Mouse (Mus musculus): ENCODE results near the gene Magi2. TPM values are rescaled to one million over a fixed set of nuclear protein-coding genes. Genes with fewer than 3 reads are reported as not detected.

Gene Magi2
- polyA plus RNA-seq, 1 experiment from 2014 or later = 18.6 TPM

DNA sequence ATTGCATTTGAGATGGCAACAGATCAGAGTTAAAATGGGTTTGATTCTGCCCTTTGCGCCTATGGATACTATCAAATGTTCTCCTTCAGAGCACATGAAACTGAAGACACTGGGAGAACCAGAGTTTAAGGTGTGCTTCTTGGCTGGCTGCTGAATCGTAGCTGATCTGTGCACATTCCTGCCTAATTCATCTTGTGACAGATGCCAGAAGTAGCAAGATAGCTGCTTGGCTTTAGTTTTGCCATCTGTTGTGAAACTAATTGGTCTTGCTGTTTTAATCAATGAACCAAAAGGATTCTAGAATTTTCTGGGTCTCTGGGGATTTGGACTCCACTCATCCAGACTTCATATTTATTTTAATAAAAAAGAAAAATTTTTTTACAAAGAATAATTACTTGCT lies 553.2 kb downstream of the Magi2 start:
- Histone ChIP-seq H3K27ac (no peak overlapping the region), H3K4me3 (no peak overlapping the region), H3K4me1 (no peaks in the 10 kb centered on the region), H3K4me2 (no peak overlapping the region), H3K27me3 (no peaks in the 10 kb centered on the region), H3K9ac (no peak overlapping the region), H3K36me3 (ENCODE audit: poor library complexity, severe bottlenecking) (no peaks in the 10 kb centered on the region), H3K9me3 (replicated peaks) (no peaks in the 10 kb centered on the region)
- WGBS = 70% methylated on average over 2 of the region's 2 CpGs
- ATAC-seq = peak; percentile 87

DNA sequence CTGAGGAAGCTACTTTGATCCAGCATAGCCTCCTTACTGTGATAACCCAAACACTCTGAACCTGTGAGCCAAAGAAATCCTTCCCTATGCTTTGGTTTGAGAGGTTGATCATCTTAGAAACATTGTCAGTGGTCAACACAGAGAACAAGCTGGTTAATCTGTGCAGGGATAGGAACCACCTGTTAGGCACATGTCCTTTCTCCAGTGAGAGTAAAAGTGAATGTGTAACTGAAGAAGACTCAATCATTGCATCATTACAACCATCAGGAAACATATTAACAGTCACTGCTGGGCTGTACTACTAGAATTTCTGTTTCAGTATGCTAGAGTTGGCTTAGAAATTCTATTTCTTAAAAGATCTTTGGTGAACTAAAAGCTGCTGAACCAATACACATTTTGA lies 558.5 kb downstream of the Magi2 start:
- no peak for ATAC-seq
- peaks cover 11% of the 10 kb centered on the region for H3K4me1 ChIP-seq
- H3K4me2 ChIP-seq = no peak overlapping the region
- H3K9ac ChIP-seq = no peak overlapping the region
- H3K27ac ChIP-seq = no peak overlapping the region
- no peak overlapping the region for H3K4me3 ChIP-seq
- no peaks in the 10 kb centered on the region for H3K27me3 ChIP-seq
- no peaks in the 10 kb centered on the region for H3K36me3 ChIP-seq (ENCODE audit: poor library complexity, severe bottlenecking)
- H3K9me3 ChIP-seq (replicated peaks) = no peaks in the 10 kb centered on the region

DNA sequence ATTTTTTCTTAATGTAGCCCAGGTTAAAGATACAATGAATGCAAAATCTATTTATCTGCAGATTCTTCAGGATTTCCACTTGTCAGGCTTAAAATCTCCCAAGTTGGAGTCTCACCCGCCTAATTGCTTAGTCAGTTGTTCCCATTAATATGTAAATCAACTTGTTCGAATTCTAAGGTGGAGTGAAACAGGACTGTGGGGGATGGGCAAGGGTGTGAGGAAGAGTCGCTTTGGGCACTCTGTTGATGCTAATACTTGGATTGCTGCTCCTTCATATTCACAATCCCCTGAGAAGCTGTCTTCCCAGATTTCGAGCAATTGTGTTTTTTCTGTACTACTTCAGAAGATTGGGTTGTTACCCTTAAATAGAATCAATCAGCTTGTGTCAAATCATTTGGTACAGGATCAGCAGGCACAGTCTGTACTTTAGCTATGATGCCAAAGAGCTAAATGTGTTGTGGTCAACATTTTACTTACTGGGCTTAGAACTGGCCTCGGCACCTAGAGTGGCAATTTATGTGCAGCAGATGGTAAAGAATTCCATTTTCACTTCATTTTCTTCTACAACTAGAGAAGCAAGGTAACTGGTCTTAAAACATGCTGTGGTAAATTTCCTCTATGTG lies 560.8 kb downstream of the Magi2 start:
- Histone ChIP-seq H3K9me3 (replicated peaks) (peaks cover 5% of the 10 kb centered on the region; the same call in 1 of the 2 replicates), H3K4me3 (no peak overlapping the region), H3K9ac (no peak overlapping the region), H3K4me1 (peaks cover 11% of the 10 kb centered on the region), H3K27ac (no peak overlapping the region), H3K27me3 (no peaks in the 10 kb centered on the region), H3K36me3 (ENCODE audit: poor library complexity, severe bottlenecking) (no peaks in the 10 kb centered on the region), H3K4me2 (no peak overlapping the region)
- 13% methylated on average over 5 of the region's 5 CpGs for WGBS
- peak; percentile 80 for ATAC-seq

DNA sequence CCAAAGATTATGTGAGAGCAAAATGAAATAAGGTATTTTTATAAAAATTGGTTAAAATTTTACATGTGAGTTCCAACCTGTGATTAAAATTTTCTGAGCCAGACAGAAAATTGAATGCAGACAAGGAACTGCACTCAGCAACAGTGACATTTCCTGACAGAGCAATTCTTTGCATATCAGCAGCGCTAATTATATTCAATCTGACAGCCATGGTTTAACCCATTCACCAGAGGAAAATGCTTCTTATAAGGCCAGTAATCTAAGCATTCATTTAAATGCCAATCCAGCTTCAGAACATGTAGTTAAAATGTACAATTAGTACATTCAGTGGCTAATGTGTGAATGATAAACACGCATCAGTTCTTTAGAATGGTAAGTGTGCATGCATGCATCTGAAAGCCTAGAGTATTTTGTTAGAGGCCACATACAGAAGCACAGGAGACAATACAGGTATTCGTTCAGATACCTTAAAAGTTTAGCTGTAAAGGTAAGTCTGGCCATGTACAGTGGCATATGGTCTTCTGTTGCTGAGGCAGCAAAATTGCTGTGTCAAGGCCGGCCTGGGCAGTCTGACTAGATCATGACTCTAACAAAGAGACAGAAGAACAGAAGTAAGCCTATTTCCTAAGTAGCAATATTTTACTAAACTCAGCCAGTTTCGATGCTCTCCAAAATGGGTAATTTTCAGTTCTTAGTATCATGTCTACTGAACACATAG lies 576.4 kb downstream of the Magi2 start:
- 52% methylated on average over 5 of the region's 5 CpGs for WGBS
- H3K27me3 ChIP-seq = no peaks in the 10 kb centered on the region
- no peak overlapping the region for H3K4me2 ChIP-seq
- H3K36me3 ChIP-seq (ENCODE audit: poor library complexity, severe bottlenecking) = no peaks in the 10 kb centered on the region
- H3K9me3 ChIP-seq (replicated peaks) = no peaks in the 10 kb centered on the region
- H3K4me3 ChIP-seq = no peak overlapping the region
- peaks cover 15% of the 10 kb centered on the region for H3K4me1 ChIP-seq
- peak; percentile 95 for ATAC-seq
- H3K9ac ChIP-seq = no peak overlapping the region
- H3K27ac ChIP-seq = no peak overlapping the region

- no peak overlapping the region for H3K4me3 ChIP-seq
- no peak overlapping the region for H3K4me2 ChIP-seq
- ATAC-seq = no peak
- no peaks in the 10 kb centered on the region for H3K36me3 ChIP-seq (ENCODE audit: poor library complexity, severe bottlenecking)
- no peaks in the 10 kb centered on the region for H3K4me1 ChIP-seq
- 93% methylated on average over 2 of the region's 2 CpGs for WGBS
- no peaks in the 10 kb centered on the region for H3K27me3 ChIP-seq
- H3K9ac ChIP-seq = no peak overlapping the region
- H3K9me3 ChIP-seq (replicated peaks) = no peaks in the 10 kb centered on the region
- H3K27ac ChIP-seq = no peak overlapping the region
Measured at GRCm38 (mm10) chr5:19822502-19822901, 595.7 kb downstream of the Magi2 start.

GRCm38 (mm10) chr5:19825943-19826342 lies 599.1 kb downstream of the Magi2 start:
- Histone ChIP-seq H3K4me3 (no peak overlapping the region), H3K4me1 (no peaks in the 10 kb centered on the region), H3K9me3 (replicated peaks) (no peaks in the 10 kb centered on the region), H3K9ac (no peak overlapping the region), H3K27ac (no peak overlapping the region), H3K4me2 (no peak overlapping the region), H3K36me3 (ENCODE audit: poor library complexity, severe bottlenecking) (no peaks in the 10 kb centered on the region), H3K27me3 (no peaks in the 10 kb centered on the region)
- ATAC-seq = no peak
- WGBS = 74% methylated on average over 2 of the region's 2 CpGs

GRCm38 (mm10) chr5:19829341-19829740 lies 602.5 kb downstream of the Magi2 start:
- no peaks in the 10 kb centered on the region for H3K9me3 ChIP-seq (replicated peaks)
- no peak overlapping the region for H3K4me2 ChIP-seq
- no peaks in the 10 kb centered on the region for H3K4me1 ChIP-seq
- no peak overlapping the region for H3K9ac ChIP-seq
- ATAC-seq = no peak
- no peaks in the 10 kb centered on the region for H3K36me3 ChIP-seq (ENCODE audit: poor library complexity, severe bottlenecking)
- H3K4me3 ChIP-seq = no peak overlapping the region
- H3K27ac ChIP-seq = no peak overlapping the region
- no peaks in the 10 kb centered on the region for H3K27me3 ChIP-seq
- 66% methylated on average over 2 of the region's 2 CpGs for WGBS

GRCm38 (mm10) chr5:19862854-19863253 lies 636.0 kb downstream of the Magi2 start:
- Histone ChIP-seq H3K27ac (no peak overlapping the region), H3K36me3 (ENCODE audit: poor library complexity, severe bottlenecking) (no peaks in the 10 kb centered on the region), H3K9ac (no peak overlapping the region), H3K4me1 (no peaks in the 10 kb centered on the region), H3K4me2 (no peak overlapping the region), H3K27me3 (no peaks in the 10 kb centered on the region), H3K4me3 (no peak overlapping the region), H3K9me3 (replicated peaks) (no peaks in the 10 kb centered on the region)
- 91% methylated on average over 2 of the region's 2 CpGs for WGBS
- no peak for ATAC-seq

DNA sequence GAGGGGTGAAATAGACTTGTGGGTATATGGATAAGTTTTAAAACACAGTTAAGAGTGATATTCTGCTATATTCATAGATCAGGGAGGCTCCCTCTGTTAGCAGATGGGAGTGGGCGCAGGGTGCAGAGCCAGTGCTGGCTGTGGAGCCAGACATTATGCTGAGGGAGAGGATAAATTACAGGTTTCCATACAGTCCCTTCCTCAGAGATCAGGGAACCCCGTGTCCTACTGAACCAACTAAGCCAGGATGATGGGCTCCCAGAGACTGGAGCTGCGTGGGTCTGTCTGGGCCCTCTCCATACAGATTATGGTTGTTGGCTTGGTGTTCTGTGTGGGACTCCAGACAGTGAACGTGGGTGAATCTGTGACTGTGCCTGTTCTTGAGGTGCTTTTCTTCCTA lies 643.6 kb downstream of the Magi2 start:
- Histone ChIP-seq H3K4me2 (no peak overlapping the region), H3K4me1 (no peaks in the 10 kb centered on the region), H3K27me3 (no peaks in the 10 kb centered on the region), H3K9ac (no peak overlapping the region), H3K9me3 (replicated peaks) (no peaks in the 10 kb centered on the region), H3K27ac (no peak overlapping the region), H3K36me3 (ENCODE audit: poor library complexity, severe bottlenecking) (no peaks in the 10 kb centered on the region), H3K4me3 (no peak overlapping the region)
- no peak for ATAC-seq
- 82% methylated on average over 4 of the region's 4 CpGs for WGBS

GRCm38 (mm10) chr5:19891693-19892092 lies 664.9 kb downstream of the Magi2 start:
- Histone ChIP-seq H3K36me3 (ENCODE audit: poor library complexity, severe bottlenecking) (no peaks in the 10 kb centered on the region), H3K27me3 (no peaks in the 10 kb centered on the region), H3K4me1 (no peaks in the 10 kb centered on the region), H3K9ac (no peak overlapping the region), H3K4me2 (no peak overlapping the region), H3K9me3 (replicated peaks) (no peaks in the 10 kb centered on the region), H3K27ac (no peak overlapping the region), H3K4me3 (no peak overlapping the region)
- no peak for ATAC-seq
- 77% methylated on average over 3 of the region's 3 CpGs for WGBS

DNA sequence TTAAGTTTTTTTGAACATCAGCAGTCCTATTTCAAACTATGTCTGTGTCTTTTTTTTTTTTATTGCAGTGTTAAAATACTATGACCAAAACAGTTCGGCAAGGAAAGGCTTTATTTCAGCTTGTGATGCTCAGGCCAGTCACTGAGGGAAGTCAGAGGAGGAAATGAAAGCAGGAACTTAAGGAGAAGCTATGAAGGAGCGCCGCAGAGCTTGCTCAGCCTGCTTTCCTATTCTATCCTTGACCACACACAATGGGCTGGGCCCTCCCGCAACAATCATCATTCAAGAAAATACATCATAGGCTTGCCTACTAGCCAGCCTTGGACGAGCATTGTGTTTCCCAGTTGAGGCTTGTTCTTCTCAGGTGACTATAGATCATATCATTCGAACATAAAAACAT lies 669.1 kb downstream of the Magi2 start:
- H3K27me3 ChIP-seq = no peaks in the 10 kb centered on the region
- no peaks in the 10 kb centered on the region for H3K9me3 ChIP-seq (replicated peaks)
- no peak overlapping the region for H3K27ac ChIP-seq
- no peak overlapping the region for H3K4me2 ChIP-seq
- no peaks in the 10 kb centered on the region for H3K4me1 ChIP-seq
- H3K4me3 ChIP-seq = no peak overlapping the region
- ATAC-seq = no peak
- 85% methylated on average over 6 of the region's 6 CpGs for WGBS
- no peak overlapping the region for H3K9ac ChIP-seq
- no peaks in the 10 kb centered on the region for H3K36me3 ChIP-seq (ENCODE audit: poor library complexity, severe bottlenecking)

DNA sequence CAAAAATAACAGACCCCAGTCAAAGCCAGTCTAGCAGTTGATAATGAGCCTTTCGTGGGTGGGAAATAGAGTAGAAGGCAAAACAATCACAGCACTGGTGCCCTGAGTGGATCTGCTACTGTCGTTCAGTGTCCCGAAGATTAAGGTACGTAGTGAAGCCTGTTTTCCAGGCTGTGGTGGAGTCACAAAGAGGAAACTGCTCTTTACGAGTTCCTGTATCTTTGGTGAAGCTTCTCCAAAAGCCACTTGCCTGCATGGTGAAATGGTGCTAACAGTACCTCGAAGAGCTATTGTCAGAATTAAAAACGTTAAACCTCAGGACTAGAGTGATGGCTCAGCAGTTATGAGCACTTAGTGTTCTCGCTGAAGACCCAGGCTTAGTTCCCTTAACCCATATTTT lies 674.8 kb downstream of the Magi2 start:
- whole genome bisulfite sequencing = 83% methylated on average over 8 of the region's 8 CpGs
- H3K4me3 ChIP-seq = no peak overlapping the region
- H3K27me3 ChIP-seq = no peaks in the 10 kb centered on the region
- no peak overlapping the region for H3K4me2 ChIP-seq
- H3K36me3 ChIP-seq (ENCODE audit: poor library complexity, severe bottlenecking) = no peaks in the 10 kb centered on the region
- no peak overlapping the region for H3K27ac ChIP-seq
- no peak overlapping the region for H3K9ac ChIP-seq
- H3K9me3 ChIP-seq (replicated peaks) = no peaks in the 10 kb centered on the region
- H3K4me1 ChIP-seq = peaks cover 4% of the 10 kb centered on the region; the same call in 1 of the 2 replicates
- ATAC-seq = no peak

DNA sequence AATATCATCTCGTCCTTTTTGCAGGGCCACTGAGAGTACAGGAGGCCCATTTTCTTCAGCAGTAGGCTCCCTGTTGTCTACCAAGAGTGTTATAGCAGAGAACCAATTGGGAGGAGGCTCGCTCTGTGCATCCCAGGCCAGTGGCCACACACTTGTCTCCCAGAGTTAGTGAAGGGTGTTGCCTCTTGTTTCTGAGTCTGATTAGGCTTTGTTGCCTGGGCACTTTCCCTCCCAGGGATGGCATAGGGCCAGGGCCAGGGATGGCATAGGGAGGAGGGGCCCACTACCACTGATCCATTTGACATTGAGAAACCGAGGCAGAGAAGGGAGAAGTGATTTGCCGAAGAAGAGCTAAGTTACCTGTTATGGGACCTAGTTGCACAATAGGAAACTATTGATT lies 679.8 kb downstream of the Magi2 start:
- Histone ChIP-seq H3K4me1 (peaks cover 24% of the 10 kb centered on the region), H3K9ac (no peak overlapping the region), H3K9me3 (replicated peaks) (no peaks in the 10 kb centered on the region), H3K27me3 (no peaks in the 10 kb centered on the region), H3K4me2 (peak overlapping the region; percentile 72; the same call in 1 of the 2 replicates), H3K4me3 (no peak overlapping the region), H3K27ac (no peak overlapping the region), H3K36me3 (ENCODE audit: poor library complexity, severe bottlenecking) (no peaks in the 10 kb centered on the region)
- WGBS = 47% methylated on average over 4 of the region's 4 CpGs
- no peak for ATAC-seq
